Mouse (Mus musculus): ENCODE data around the gene Pgm1.

GRCm38 (mm10) chr4:99958084-99958815, 29.0 kb downstream of the Pgm1 start:
- TF ChIP-seq E2F4 (IDR thresholded peaks at IDR 0.05; ENCODE audit: insufficient read depth) = no peak
- TF ChIP-seq MAX (IDR thresholded peaks at IDR 0.05; ENCODE audit: low read depth) = no peak
- TF ChIP-seq POLR2A (IDR thresholded peaks at IDR 0.05; ENCODE audit: insufficient read length, low read depth) = no peak
- TF ChIP-seq MYOD1 (IDR thresholded peaks at IDR 0.05; ENCODE audit: control insufficient read depth in 1 of 3, insufficient read length in 2 of 3, low read depth in 2 of 3) = no peak
- no peak for TF ChIP-seq REST (IDR thresholded peaks at IDR 0.05; ENCODE audit: insufficient read depth, insufficient read length)
- TF ChIP-seq USF1 (IDR thresholded peaks at IDR 0.05; ENCODE audit: low read depth) = no peak
- no peak for TF ChIP-seq POLR2AphosphoS2 (IDR thresholded peaks at IDR 0.05; ENCODE audit: insufficient read length, low read depth)
- TF ChIP-seq TCF12 (IDR thresholded peaks at IDR 0.05; ENCODE audit: insufficient read depth, poor library complexity, severe bottlenecking) = no peak
- no peak for TF ChIP-seq TCF3 (IDR thresholded peaks at IDR 0.05; ENCODE audit: insufficient read length, low read depth)
- TF ChIP-seq SRF (IDR thresholded peaks at IDR 0.05; ENCODE audit: control insufficient read depth, insufficient read length, low read depth) = no peak
- no peak for TF ChIP-seq MYOG (IDR thresholded peaks at IDR 0.05; ENCODE audit: control insufficient read depth in 1 of 3, insufficient read depth in 1 of 3, insufficient read length in 2 of 3, low read depth in 2 of 3)
